Mouse (Mus musculus): ENCODE data around the gene Zkscan14. TPM values are rescaled to one million over a fixed set of nuclear protein-coding genes. Genes with fewer than 3 reads are reported as not detected.
A peak's percentile ranks its signal among the peaks of the same experiment; 100 is the strongest.
"Not testable (repeated sequence)": the region's sequence is repeated elsewhere in the genome, so short reads cannot be mapped to it uniquely, and the experiment has no call there.

Zkscan14 gene
- 10 to 100 TPM; 14.0 to 14.7 TPM for total RNA-seq (2021)
- long read RNA-seq, experiment 1, transcript Zkscan14-201 (3 exons, 1,967 nt), result major isoform, 9 of 11 reads
- long read RNA-seq, experiment 1, partial matches to known transcripts, result 0 of 11 reads
- long read RNA-seq, experiment 1, other reads (novel, unspliced or antisense), result 2 of 11 reads
- long read RNA-seq, experiment 2, transcript Zkscan14-203 (1 exons, 2,243 nt), result minor isoform, 5 of 27 reads
- long read RNA-seq, experiment 2, transcript Zkscan14-201 (3 exons, 1,967 nt), result major isoform, 18 of 27 reads
- long read RNA-seq, experiment 2, partial matches to known transcripts, result 1 of 27 reads
- long read RNA-seq, experiment 2, other reads (novel, unspliced or antisense), result 3 of 27 reads

GRCm38 (mm10) chr5:145201321-145201991 lies at the start of gene Zkscan14:
TSS of gene Zkscan14 (minus strand) at chr5:145201868.
- peak; percentile 24 to 43 for DNase-seq (ENCODE audit: low spot score in 2 of 2)

- DNase-seq (ENCODE audit: low spot score in 2 of 2), result no peak
These were observed 47.9 kb upstream of the Zkscan14 start for GRCm38 (mm10) chr5:145249520-145249919.

GRCm38 (mm10) chr5:145234636-145235035 lies 33.0 kb upstream of the Zkscan14 start:
- DNase-seq (ENCODE audit: low spot score in 2 of 2), result no peak

- no peak for DNase-seq (ENCODE audit: low spot score in 2 of 2)
These were observed 30.3 kb upstream of the Zkscan14 start for GRCm38 (mm10) chr5:145231893-145232411.

- DNase-seq (ENCODE audit: low spot score in 2 of 2), result peak; percentile 88 to 94
These were observed 29.8 kb upstream of the Zkscan14 start, which contains the start of gene Zfp655 for GRCm38 (mm10) chr5:145231367-145231871. TSS of gene Zfp655 (plus strand) at chr5:145231715.

GRCm38 (mm10) chr5:145230641-145231040 lies 29.0 kb upstream of the Zkscan14 start:
- DNase-seq (ENCODE audit: low spot score in 2 of 2), result no peak

GRCm38 (mm10) chr5:145229283-145229682 lies 27.6 kb upstream of the Zkscan14 start:
- DNase-seq (ENCODE audit: low spot score in 2 of 2), result not testable (repeated sequence)

- no peak for DNase-seq (ENCODE audit: low spot score in 2 of 2)
These were observed 24.8 kb upstream of the Zkscan14 start for GRCm38 (mm10) chr5:145226453-145226852.

GRCm38 (mm10) chr5:145223395-145223794 lies 21.7 kb upstream of the Zkscan14 start:
- no peak for DNase-seq (ENCODE audit: low spot score in 2 of 2)

- DNase-seq (ENCODE audit: low spot score in 2 of 2), result no peak
These were observed 21.2 kb upstream of the Zkscan14 start for GRCm38 (mm10) chr5:145222840-145223239.

- no peak for DNase-seq (ENCODE audit: low spot score in 2 of 2)
These were observed 18.3 kb upstream of the Zkscan14 start for GRCm38 (mm10) chr5:145219981-145220380.

- DNase-seq (ENCODE audit: low spot score in 2 of 2), result no peak
These were observed 17.0 kb upstream of the Zkscan14 start for GRCm38 (mm10) chr5:145218671-145219070.

- DNase-seq (ENCODE audit: low spot score in 2 of 2), result no peak
These were observed 16.5 kb upstream of the Zkscan14 start for GRCm38 (mm10) chr5:145218206-145218605.

GRCm38 (mm10) chr5:145217746-145218145 lies 16.1 kb upstream of the Zkscan14 start:
- no peak for DNase-seq (ENCODE audit: low spot score in 2 of 2)

GRCm38 (mm10) chr5:145214679-145215078 lies 13.0 kb upstream of the Zkscan14 start:
- no peak for DNase-seq (ENCODE audit: low spot score in 2 of 2)

GRCm38 (mm10) chr5:145213505-145213904 lies 11.8 kb upstream of the Zkscan14 start:
- no peak for DNase-seq (ENCODE audit: low spot score in 2 of 2)

GRCm38 (mm10) chr5:145212216-145212615 lies 10.5 kb upstream of the Zkscan14 start:
- no peak for DNase-seq (ENCODE audit: low spot score in 2 of 2)

- no peak for DNase-seq (ENCODE audit: low spot score in 2 of 2)
These were observed 9.7 kb upstream of the Zkscan14 start for GRCm38 (mm10) chr5:145211340-145211739.

GRCm38 (mm10) chr5:145208391-145208790 lies 6.7 kb upstream of the Zkscan14 start:
- not testable (repeated sequence) for DNase-seq (ENCODE audit: low spot score in 2 of 2)

- no peak for DNase-seq (ENCODE audit: low spot score in 2 of 2)
These were observed 6.3 kb upstream of the Zkscan14 start for GRCm38 (mm10) chr5:145207954-145208353.

GRCm38 (mm10) chr5:145207385-145207784 lies 5.7 kb upstream of the Zkscan14 start:
- no peak for DNase-seq (ENCODE audit: low spot score in 2 of 2)

GRCm38 (mm10) chr5:145205041-145205440 lies 3.4 kb upstream of the Zkscan14 start:
- DNase-seq (ENCODE audit: low spot score in 2 of 2), result no peak
